Mouse (Mus musculus) hindbrain, embryonic 10.5 days (tissue): ENCODE measurements around the gene P3h3. TPM values are rescaled to one million over a fixed set of nuclear protein-coding genes. Genes with fewer than 3 reads are reported as not detected.

Experiments
- DNase-seq: peaks from one replicate; pipeline ENCODE4 v3.0.0-alpha.2; 2017; ENCODE audit warnings: low spot score
- H3K27ac ChIP-seq: fragments of 300-500 bp; sonication (generic); 2 replicates; pipeline ENCODE4 v1.5.1; 2016; ENCODE audit warnings: mild to moderate bottlenecking, moderate library complexity
- H3K27me3 ChIP-seq: fragments of 300-500 bp; sonication (generic); 2 replicates; pipeline ENCODE4 v1.6.1; 2016; ENCODE audit warnings: mild to moderate bottlenecking; ENCODE audit not compliant: poor library complexity, insufficient read depth, severe bottlenecking
- H3K36me3 ChIP-seq: fragments of 300-500 bp; sonication (generic); 2 replicates; pipeline ENCODE4 v1.6.1; 2016; ENCODE audit warnings: mild to moderate bottlenecking, moderate library complexity
- H3K4me1 ChIP-seq: fragments of 300-500 bp; sonication (generic); replicated peaks from 2 replicates; pipeline ENCODE4 v1.6.1; 2016; ENCODE audit warnings: mild to moderate bottlenecking
- H3K4me3 ChIP-seq: fragments of 300-500 bp; sonication (generic); 2 replicates; pipeline ENCODE4 v1.5.1; 2016; ENCODE audit warnings: mild to moderate bottlenecking, moderate library complexity
- H3K9me3 ChIP-seq: fragments of 300-500 bp; sonication (generic); 2 replicates; pipeline ENCODE4 v1.6.1; 2016; ENCODE audit warnings: mild to moderate bottlenecking, moderate library complexity
- WGBS: fragments of 180-500 bp; shearing (Covaris S2); methylation state at CpG from one replicate; pipeline ENCODE4 v1.1.7; 2016; 5-methylcytosine and 5-hydroxymethylcytosine counted together
- polyA plus RNA-seq: library from polyadenylated mRNA; unstranded; fragments of >200 nt; fragmentation: Nextera tagmentation; extraction: Ambion mirVana; gene quantifications from 2 replicates; pipeline ENCODE4 v1.2.1, GENCODE M21; 2016

The P3h3 gene
- polyA plus RNA-seq, 1 experiment from 2014 or later = 13.4 TPM

DNA sequence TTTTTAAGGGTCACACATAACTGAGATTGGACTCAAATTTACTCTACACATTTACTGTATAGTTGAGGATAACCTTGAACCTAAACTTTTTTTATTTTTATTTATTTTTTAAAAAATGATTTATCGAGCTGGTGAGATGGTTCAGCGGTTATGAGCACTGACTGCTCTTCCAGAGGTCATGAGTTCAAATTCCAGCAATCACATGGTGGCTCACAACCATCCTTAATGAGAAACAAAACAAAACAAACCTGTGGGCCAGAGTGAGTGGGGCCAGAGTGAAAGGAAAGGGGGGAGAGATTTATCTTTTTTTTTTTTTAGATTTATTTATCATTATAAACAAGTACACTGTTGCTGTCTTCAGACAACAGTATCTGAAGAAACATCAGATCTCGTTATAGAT is 65.6 kb downstream of the P3h3 start:
- no peaks in the 10 kb centered on the region for H3K36me3 ChIP-seq
- no peak for DNase-seq
- H3K9me3 ChIP-seq = no peaks in the 10 kb centered on the region
- WGBS = 84% methylated on average over 3 of the region's 3 CpGs
- no peaks in the 10 kb centered on the region for H3K27me3 ChIP-seq
- H3K4me3 ChIP-seq = no peak overlapping the region
- 0 out of 2 replicates have a peak, but pooled peaks cover 2% of the 10 kb centered on the region for H3K4me1 ChIP-seq
- no peak overlapping the region for H3K27ac ChIP-seq

Other genes with a start within 250 kb of the P3h3 start
- not detected in 2 replicates for gene C1s2, start 221.7 kb downstream of the P3h3 start, polyA plus RNA-seq
- gene Lpcat3, start 194.7 kb downstream of the P3h3 start, polyA plus RNA-seq = 39.6 and 43.6 TPM in 2 replicates
- 215 and 232 TPM in 2 replicates for gene Emg1, start 145.6 kb downstream of the P3h3 start, polyA plus RNA-seq
- gene Phb2, start 145.4 kb downstream of the P3h3 start, polyA plus RNA-seq = 410 and 445 TPM in 2 replicates
- 7.9 and 8.2 TPM in 2 replicates for gene Ptpn6, start 119.0 kb downstream of the P3h3 start, polyA plus RNA-seq
- 446 and 555 TPM in 2 replicates for gene Grcc10, start 116.4 kb downstream of the P3h3 start, polyA plus RNA-seq
- gene Gm45234, start 101.7 kb downstream of the P3h3 start, polyA plus RNA-seq = not detected in 2 replicates
- 11.2 and 13.0 TPM in 2 replicates for gene Atn1, start 101.2 kb downstream of the P3h3 start, polyA plus RNA-seq
- gene Eno2, start 88.1 kb downstream of the P3h3 start, polyA plus RNA-seq = 3.4 and 5.4 TPM in 2 replicates
- gene Lrrc23, start 78.0 kb downstream of the P3h3 start, polyA plus RNA-seq = 2.5 and 4.8 TPM in 2 replicates
- gene Spsb2, start 49.1 kb downstream of the P3h3 start, polyA plus RNA-seq = 8.3 and 8.7 TPM in 2 replicates
- 794 and 931 TPM in 2 replicates for gene Tpi1, start 43.5 kb downstream of the P3h3 start, polyA plus RNA-seq
- 206 and 211 TPM in 2 replicates for gene Usp5, start 28.3 kb downstream of the P3h3 start, polyA plus RNA-seq
- 232 and 255 TPM in 2 replicates for gene Cdca3, start 28.2 kb downstream of the P3h3 start, polyA plus RNA-seq
- 0.44 and 0.76 TPM in 2 replicates for gene Gnb3, start 17.5 kb downstream of the P3h3 start, polyA plus RNA-seq
- gene Gpr162, start 6.2 kb upstream of the P3h3 start, polyA plus RNA-seq = 2.3 and 5.0 TPM in 2 replicates
- not detected in 2 replicates for gene Cd4, start 30.5 kb upstream of the P3h3 start, polyA plus RNA-seq
- 1.1 and 1.3 TPM in 2 replicates for gene Lag3, start 54.0 kb upstream of the P3h3 start, polyA plus RNA-seq
- gene Ptms, start 62.4 kb upstream of the P3h3 start, polyA plus RNA-seq = 271 and 416 TPM in 2 replicates
- gene Mlf2, start 73.6 kb upstream of the P3h3 start, polyA plus RNA-seq = 417 and 499 TPM in 2 replicates
- gene Cops7a, start 107.8 kb upstream of the P3h3 start, polyA plus RNA-seq = 130 and 138 TPM in 2 replicates
- gene Pianp, start 138.9 kb upstream of the P3h3 start, polyA plus RNA-seq = 0.85 and 2.4 TPM in 2 replicates
- 8.7 and 12.8 TPM in 2 replicates for gene Zfp384, start 151.4 kb upstream of the P3h3 start, polyA plus RNA-seq
- gene Ing4, start 182.0 kb upstream of the P3h3 start, polyA plus RNA-seq = 125 and 153 TPM in 2 replicates
- gene Acrbp, start 191.9 kb upstream of the P3h3 start, polyA plus RNA-seq = 13.1 and 15.5 TPM in 2 replicates
- gene Lpar5, start 210.2 kb upstream of the P3h3 start, polyA plus RNA-seq = 0.10 TPM in 1 of 2 replicates, not detected in the other
- 95.7 and 97.6 TPM in 2 replicates for gene Chd4, start 238.2 kb upstream of the P3h3 start, polyA plus RNA-seq